Mouse (Mus musculus): Measurements from ENCODE around the gene Appl1.
A peak's percentile ranks its signal among the peaks of the same experiment; 100 is the strongest.
"Not testable (repeated sequence)": the region's sequence is repeated elsewhere in the genome, so short reads cannot be mapped to it uniquely, and the experiment has no call there.

The Appl1 gene

GRCm38 (mm10) chr14:26960518-26960917, 10.5 kb downstream of the Appl1 start:
- DNase-seq, result no peak

- DNase-seq, result not testable (repeated sequence)
These were observed 14.9 kb downstream of the Appl1 start for GRCm38 (mm10) chr14:26956139-26956538.

- DNase-seq, result no peak
These were observed 35.5 kb downstream of the Appl1 start for GRCm38 (mm10) chr14:26935558-26935957.

GRCm38 (mm10) chr14:26934891-26935290, 36.1 kb downstream of the Appl1 start:
- no peak for DNase-seq

GRCm38 (mm10) chr14:26923702-26924421, 47.2 kb downstream of the Appl1 start:
- no peak for DNase-seq

- DNase-seq, result no peak
These were observed 51.7 kb downstream of the Appl1 start for GRCm38 (mm10) chr14:26919310-26919709.

GRCm38 (mm10) chr14:26913681-26914268, 57.3 kb downstream of the Appl1 start:
- DNase-seq, result peak; percentile 32

- no peak for DNase-seq
These were observed 59.2 kb downstream of the Appl1 start for GRCm38 (mm10) chr14:26911826-26912225.

- DNase-seq, result no peak
These were observed 59.8 kb downstream of the Appl1 start for GRCm38 (mm10) chr14:26911201-26911600.

- not testable (repeated sequence) for DNase-seq
These were observed 60.6 kb downstream of the Appl1 start for GRCm38 (mm10) chr14:26910461-26910860.

GRCm38 (mm10) chr14:26907401-26907800, 63.6 kb downstream of the Appl1 start:
- no peak for DNase-seq

GRCm38 (mm10) chr14:26900893-26901292, 70.1 kb downstream of the Appl1 start:
- no peak for DNase-seq

- no peak for DNase-seq
These were observed 71.5 kb downstream of the Appl1 start for GRCm38 (mm10) chr14:26899490-26899889.

GRCm38 (mm10) chr14:26894392-26894791, 76.6 kb downstream of the Appl1 start, which contains the start of gene Asb14:
TSS of gene Asb14 (plus strand) at chr14:26894557.
- DNase-seq, result no peak

- no peak for DNase-seq
These were observed 80.3 kb downstream of the Appl1 start for GRCm38 (mm10) chr14:26890777-26891176.

GRCm38 (mm10) chr14:26887244-26887643, 83.8 kb downstream of the Appl1 start:
- DNase-seq, result no peak

- no peak for DNase-seq
These were observed 89.3 kb downstream of the Appl1 start for GRCm38 (mm10) chr14:26881700-26882099.

- no peak for DNase-seq
These were observed 91.1 kb downstream of the Appl1 start for GRCm38 (mm10) chr14:26879976-26880375.

- no peak for DNase-seq
These were observed 92.3 kb downstream of the Appl1 start for GRCm38 (mm10) chr14:26878756-26879155.
